Mouse (Mus musculus): ENCODE data around the gene Ccdc169. TPM values are rescaled to one million over a fixed set of nuclear protein-coding genes. Genes with fewer than 3 reads are reported as not detected.
A peak's percentile ranks its signal among the peaks of the same experiment; 100 is the strongest.
"Not testable (repeated sequence)": the region's sequence is repeated elsewhere in the genome, so short reads cannot be mapped to it uniquely, and the experiment has no call there.

Ccdc169 gene
- total RNA-seq, 2 experiments from 2014 or later, result 0.16 to 0.28 TPM

DNA sequence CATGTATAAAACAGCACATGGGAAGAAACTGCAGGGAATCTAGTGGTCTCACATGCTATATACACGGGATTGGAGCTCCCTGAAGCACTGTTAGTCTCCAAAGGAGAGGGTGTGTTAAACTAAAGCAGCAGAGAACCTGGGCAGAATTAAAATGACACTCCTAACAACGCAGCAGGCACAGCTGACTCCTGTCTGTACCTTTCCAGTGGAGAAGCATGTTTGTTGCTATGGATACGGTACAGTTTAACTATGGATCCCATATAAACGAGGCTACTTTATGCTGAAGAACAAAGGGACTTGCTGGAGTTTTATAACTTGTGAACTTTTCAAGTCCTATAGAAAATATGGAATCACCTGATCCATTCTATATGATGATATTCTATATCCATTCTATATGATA is 26.4 kb downstream of the Ccdc169 start:
- intact Hi-C loops (cut with DNase I), result loop anchor here (5.0 kb wide), 1 partner anchor 49 kb away; no protein-coding TSS in a partner anchor
- no peak for DNase-seq (ENCODE audit: extremely low spot score in 1 of 2, low spot score in 2 of 2)
- TF ChIP-seq CTCF (IDR thresholded peaks at IDR 0.05), result no peak
- Histone ChIP-seq H3K4me3 (no peak overlapping the region), H3K27ac (no peak overlapping the region)

DNA sequence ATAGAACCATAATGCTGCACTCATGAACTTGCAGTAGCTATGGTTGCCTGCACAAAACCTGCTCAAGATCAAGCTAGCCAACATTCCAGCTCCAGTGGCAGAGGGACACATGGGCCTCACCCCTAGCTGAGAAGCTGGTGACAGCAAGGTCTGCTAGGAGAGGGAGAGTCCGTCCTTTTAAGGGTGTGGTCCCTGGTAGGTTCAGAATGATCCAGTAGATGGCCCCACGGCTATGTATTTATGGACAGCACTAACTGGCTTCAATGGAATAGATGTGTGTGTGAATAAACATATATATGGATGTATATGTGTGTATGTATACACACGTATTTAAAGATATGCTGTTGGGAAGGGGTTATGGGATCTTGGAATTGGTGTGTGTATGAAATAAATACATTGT is 35.3 kb downstream of the Ccdc169 start:
- no peak for DNase-seq (ENCODE audit: extremely low spot score in 1 of 2, low spot score in 2 of 2)
- intact Hi-C loops (cut with DNase I), result no loop called here
- Histone ChIP-seq H3K27ac (no peak overlapping the region), H3K4me3 (no peak overlapping the region)
- TF ChIP-seq CTCF (IDR thresholded peaks at IDR 0.05), result no peak; the same call in 1 of the 2 replicates

DNA sequence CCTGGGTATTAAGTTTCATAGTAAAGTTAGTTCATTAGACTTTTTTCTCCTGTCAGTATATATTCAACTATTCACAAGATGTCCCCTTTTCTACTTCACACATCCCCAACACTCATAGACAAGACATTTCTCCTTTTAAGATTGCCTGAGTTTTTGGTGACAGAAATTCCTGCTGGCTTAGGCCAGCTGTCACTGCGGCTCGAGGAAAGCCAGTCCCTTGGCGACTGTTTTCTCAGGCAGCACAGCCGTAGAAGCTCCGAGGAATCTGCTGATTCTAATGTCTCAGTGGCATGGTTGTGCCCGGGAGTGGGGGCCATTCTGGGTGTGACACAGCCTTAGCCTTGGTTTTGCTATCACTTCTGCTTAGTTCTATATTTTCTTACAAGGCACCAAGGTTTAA is 40.1 kb downstream of the Ccdc169 start:
- no peak overlapping the region for H3K4me3 ChIP-seq
- no peak for DNase-seq (ENCODE audit: extremely low spot score in 1 of 2, low spot score in 2 of 2)
- no peak overlapping the region for H3K27ac ChIP-seq
- intact Hi-C loops (cut with DNase I), result no loop called here
- TF ChIP-seq CTCF (IDR thresholded peaks at IDR 0.05), result no peak

DNA sequence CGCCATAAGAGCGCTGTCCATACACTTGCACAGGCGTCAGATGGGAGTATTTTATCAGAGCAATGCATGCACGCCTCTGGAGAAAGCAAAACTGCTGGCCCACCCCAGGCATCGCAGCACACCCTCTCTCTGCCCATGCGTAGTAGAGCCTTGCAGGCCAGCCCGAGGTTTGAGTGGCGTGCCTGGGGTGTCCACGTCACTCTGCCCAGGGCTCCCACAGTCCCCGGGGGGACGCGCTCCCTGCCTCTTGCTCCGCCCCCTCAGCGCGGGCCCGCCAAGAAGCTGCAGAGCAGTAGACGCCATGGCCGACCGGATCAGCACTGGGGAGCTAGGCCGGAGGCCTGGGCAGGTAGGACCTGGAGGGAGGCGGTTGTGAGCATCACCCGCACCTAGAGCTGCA is 44.6 kb downstream of the Ccdc169 start, which contains the start of gene Sohlh2:
Gene Sohlh2, plus strand, starts transcription at position 263 of the 400 bp plus-strand sequence.
- intact Hi-C loops (cut with DNase I), result no loop called here
- no peak for TF ChIP-seq CTCF (IDR thresholded peaks at IDR 0.05)
- H3K27ac ChIP-seq, result no peak within 1 kb of the TSS
- DNase-seq (ENCODE audit: extremely low spot score in 1 of 2, low spot score in 2 of 2), result peak in 1 of 2 experiments; percentile 5
- no peak within 1 kb of the TSS for H3K4me3 ChIP-seq

DNA sequence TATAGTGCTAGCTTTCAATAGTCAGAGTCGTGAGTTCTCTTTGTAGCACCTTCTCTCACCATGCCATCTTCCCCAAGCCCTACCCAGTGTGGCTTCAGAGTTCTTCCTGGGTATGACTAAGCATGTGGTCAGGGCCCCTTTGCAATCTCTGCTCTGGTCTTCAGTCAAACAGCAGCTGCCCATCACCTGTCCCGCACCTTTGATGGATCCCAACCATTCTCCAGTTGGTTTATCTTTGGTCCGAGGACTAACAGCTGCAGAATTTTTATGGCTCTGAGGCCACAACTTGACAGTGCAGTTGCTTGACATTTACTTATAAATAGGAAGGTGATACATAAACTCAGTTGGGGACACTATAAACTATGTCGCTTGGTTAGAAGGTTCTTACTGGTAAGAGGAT is 54.5 kb downstream of the Ccdc169 start:
- no peak for TF ChIP-seq CTCF (IDR thresholded peaks at IDR 0.05)
- no peak for DNase-seq (ENCODE audit: extremely low spot score in 1 of 2, low spot score in 2 of 2)
- Histone ChIP-seq H3K27ac (no peak overlapping the region), H3K4me3 (no peak overlapping the region)
- intact Hi-C loops (cut with DNase I), result no loop called here

DNA sequence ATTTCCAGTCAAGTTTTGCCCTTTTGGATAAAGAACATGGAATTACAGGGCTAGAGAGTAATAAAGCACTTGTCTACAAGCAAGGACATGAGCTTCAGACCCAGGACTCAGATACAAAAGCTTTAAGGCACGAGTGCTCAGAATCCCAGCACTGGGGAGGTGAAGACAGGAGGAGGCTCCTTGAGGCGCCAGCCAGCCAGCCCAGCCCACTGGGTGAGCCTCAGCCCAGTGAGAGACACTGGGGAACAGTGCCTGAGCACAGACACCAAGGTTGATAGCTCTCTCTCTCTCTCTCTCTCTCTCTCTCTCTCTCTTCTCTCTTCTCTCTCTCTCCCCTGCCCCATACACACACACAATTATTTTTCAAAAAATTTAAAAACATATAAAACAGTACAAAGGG is 56.2 kb downstream of the Ccdc169 start:
- no peak for DNase-seq (ENCODE audit: extremely low spot score in 1 of 2, low spot score in 2 of 2)
- H3K27ac ChIP-seq, result no peak overlapping the region
- H3K4me3 ChIP-seq, result no peak overlapping the region
- TF ChIP-seq CTCF (IDR thresholded peaks at IDR 0.05), result no peak
- intact Hi-C loops (cut with DNase I), result no loop called here

DNA sequence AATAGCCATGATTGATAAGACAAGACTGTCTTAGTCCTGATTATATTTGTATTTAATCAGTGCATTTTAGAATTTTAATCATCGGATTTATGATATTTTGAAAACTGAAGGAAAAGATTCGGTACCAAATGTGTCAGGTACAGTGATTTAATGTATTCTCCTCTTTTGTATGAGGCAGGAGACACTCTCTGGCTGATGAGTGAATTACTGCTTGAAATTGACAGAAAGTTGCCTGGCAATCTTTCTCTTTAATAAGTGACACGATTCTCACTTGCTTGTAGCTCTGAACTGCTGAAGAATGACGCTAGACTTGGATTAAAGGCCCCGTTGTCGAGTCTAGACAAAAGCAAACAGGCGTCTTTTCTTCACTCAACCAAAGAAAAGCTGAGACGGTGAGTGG is 57.7 kb downstream of the Ccdc169 start:
- no peak for DNase-seq (ENCODE audit: extremely low spot score in 1 of 2, low spot score in 2 of 2)
- Histone ChIP-seq H3K4me3 (no peak overlapping the region), H3K27ac (no peak overlapping the region)
- no peak for TF ChIP-seq CTCF (IDR thresholded peaks at IDR 0.05)
- intact Hi-C loops (cut with DNase I), result no loop called here

DNA sequence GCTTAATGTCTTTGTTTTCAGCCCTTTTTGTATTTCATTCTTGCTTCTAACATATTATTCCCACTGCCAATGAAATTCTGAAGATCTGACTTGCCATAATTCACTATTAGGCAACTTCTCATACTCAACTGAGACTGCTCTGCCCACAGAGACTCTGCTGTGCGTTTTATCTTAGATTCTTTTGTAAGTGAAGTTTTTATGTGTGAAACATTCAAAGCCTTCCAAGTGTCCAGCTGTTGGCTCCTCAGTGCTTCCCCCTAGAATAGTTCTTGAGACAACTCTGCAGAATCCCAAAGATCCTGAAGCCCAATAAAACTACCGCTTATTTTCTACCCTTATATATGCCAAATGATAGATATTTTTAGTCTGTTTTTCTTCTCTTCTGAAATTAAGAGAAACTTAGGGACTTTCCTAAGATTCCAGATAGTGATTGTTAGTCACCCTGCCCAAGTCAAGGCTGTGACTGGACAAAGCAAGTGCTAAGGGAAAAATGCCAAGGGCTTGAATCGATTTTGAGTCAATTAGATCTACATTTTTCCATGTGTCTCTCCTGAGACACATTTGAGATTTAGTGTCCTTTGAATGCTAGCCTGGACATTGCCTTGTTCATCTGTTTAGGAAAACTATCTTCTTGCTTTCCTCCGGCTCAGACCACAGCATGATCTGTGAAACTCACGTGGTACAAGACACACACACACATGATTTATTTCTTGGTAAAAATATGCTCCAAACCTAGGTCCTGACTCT is 58.6 kb downstream of the Ccdc169 start:
- Histone ChIP-seq H3K27ac (no peak overlapping the region), H3K4me3 (no peak overlapping the region)
- no peak for DNase-seq (ENCODE audit: extremely low spot score in 1 of 2, low spot score in 2 of 2)
- intact Hi-C loops (cut with DNase I), result no loop called here
- TF ChIP-seq CTCF (IDR thresholded peaks at IDR 0.05), result no peak

DNA sequence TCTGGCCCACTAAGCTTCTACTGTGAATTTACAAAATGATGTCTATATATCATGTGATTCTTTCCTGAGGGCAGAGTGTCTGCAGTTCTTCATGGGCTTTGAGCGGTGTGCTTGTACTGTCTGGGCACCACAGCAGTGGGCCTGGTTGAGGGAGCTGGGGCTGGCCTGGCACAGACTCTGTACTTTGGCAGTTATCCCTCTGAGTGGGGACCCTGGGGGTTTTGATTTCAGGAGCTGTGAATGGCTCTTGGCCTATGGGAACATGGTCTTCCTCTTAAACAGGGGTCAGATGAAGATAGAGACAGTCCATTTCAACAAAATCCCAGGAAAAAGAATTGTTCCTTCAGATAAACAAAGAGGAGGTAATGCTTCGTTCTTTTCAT is 59.2 kb downstream of the Ccdc169 start:
- TF ChIP-seq CTCF (IDR thresholded peaks at IDR 0.05), result no peak
- DNase-seq (ENCODE audit: extremely low spot score in 1 of 2, low spot score in 2 of 2), result no peak
- intact Hi-C loops (cut with DNase I), result no loop called here
- Histone ChIP-seq H3K27ac (no peak overlapping the region), H3K4me3 (no peak overlapping the region)

DNA sequence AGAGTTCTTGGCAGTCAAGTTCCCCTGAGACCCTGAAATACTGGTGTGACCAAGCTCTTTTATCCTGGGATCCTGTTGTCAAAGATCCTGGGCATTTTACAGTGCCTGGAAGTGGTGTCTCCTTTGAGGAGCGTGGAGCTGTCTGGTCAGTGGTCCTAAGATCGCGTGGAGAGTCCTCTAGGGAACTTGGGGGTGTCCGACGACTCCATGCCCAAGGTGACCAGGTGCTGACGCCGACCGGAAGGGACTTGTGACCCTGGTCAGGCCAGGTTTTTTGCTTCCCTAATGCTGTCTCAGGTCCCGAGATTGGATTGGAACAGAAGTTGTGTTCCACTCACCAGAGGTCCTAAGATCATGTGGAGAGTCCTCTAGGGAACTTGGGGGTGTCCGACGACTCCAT is 66.5 kb downstream of the Ccdc169 start:
- H3K27ac ChIP-seq; DNase-seq (ENCODE audit: extremely low spot score in 1 of 2, low spot score in 2 of 2); H3K4me3 ChIP-seq; intact Hi-C loops (cut with DNase I): not testable (repeated sequence)

DNA sequence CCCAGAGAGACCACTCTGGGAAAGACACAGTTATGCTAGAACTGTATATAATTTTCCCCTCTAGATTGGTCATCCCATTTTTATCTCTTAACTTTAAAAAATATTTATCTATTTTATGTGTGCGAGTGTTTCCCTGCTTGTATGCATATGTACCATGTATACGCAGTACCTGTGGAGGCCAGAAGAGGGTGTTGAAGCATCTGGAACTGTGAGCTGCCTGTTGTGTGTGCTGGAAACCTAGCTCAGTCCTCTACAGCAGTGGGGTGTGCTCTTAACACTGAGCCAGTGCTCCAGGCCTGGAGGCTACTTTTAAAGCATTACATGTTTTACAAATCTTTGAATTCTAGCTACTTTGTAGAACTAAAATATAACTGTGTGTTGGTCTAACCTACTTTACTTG is 69.3 kb downstream of the Ccdc169 start:
- Histone ChIP-seq H3K27ac (no peak overlapping the region), H3K4me3 (no peak overlapping the region)
- TF ChIP-seq CTCF (IDR thresholded peaks at IDR 0.05), result no peak; the same call in 1 of the 2 replicates
- no peak for DNase-seq (ENCODE audit: extremely low spot score in 1 of 2, low spot score in 2 of 2)
- intact Hi-C loops (cut with DNase I), result no loop called here

DNA sequence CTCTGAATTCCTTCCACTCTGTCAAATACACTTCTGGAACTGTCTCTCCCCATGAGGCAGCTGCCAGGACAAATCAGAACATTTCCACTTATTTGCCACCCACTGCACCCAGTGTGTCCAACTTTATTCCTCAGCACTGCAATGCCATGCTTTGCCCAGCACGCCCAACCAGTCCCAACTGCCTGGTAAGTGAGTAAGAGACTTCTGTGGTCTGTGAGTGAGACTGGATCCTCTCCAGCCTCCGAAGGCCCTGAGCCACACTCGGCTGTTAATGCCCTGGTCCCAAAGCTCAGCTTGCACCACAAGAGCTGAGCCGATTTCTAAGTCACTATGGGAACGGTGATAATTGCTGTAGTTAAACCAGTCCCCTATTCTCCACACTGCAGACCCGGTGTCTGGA is 70.5 kb downstream of the Ccdc169 start:
- no peak overlapping the region for H3K27ac ChIP-seq
- intact Hi-C loops (cut with DNase I), result no loop called here
- no peak for DNase-seq (ENCODE audit: extremely low spot score in 1 of 2, low spot score in 2 of 2)
- TF ChIP-seq CTCF (IDR thresholded peaks at IDR 0.05), result no peak
- H3K4me3 ChIP-seq, result no peak overlapping the region

DNA sequence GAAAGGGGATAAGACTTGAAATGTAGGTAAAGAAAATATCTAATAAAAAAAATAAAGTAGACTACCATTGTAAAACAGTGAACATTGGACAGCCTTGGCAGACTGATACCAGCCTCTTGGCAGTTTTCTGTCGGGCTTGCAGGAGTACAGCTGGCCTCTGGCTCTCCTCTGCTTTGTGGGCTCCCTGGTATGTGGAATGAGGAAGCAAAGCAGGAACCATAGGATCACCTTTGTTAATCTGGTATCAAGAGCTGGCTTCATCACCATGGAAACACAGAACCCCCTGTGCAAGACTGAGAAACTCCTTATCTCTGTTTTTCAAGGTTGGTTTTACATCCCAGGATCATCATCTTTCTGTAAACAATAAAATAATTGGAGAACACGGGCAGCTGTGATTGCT is 75.1 kb downstream of the Ccdc169 start:
- no peak overlapping the region for H3K4me3 ChIP-seq
- no peak for DNase-seq (ENCODE audit: extremely low spot score in 1 of 2, low spot score in 2 of 2)
- no peak for TF ChIP-seq CTCF (IDR thresholded peaks at IDR 0.05)
- intact Hi-C loops (cut with DNase I), result loop anchor here (5.0 kb wide), 1 partner anchor 50 kb away; no protein-coding TSS in a partner anchor
- H3K27ac ChIP-seq, result no peak overlapping the region

All from left cerebral cortex, adult 2 months (tissue).